Mouse (Mus musculus) bone marrow macrophage, adult 2 months (primary cell): ENCODE measurements at regions not wholly inside any gene's neighbourhood (a gene's known extent, or its start where the extent isn't known, plus 50 kb on each side); places are given as distances from the start of the nearest gene placed in this dataset.

ENCODE experiments used
- H3K27ac ChIP-seq: 2 replicates; pipeline ENCODE4 v1.5.1; 2012; ENCODE audit warnings: low read depth, low read length; ENCODE audit not compliant: insufficient read depth
- H3K4me1 ChIP-seq: 2 replicates; pipeline ENCODE4 v1.6.1; 2012; ENCODE audit warnings: low read length; ENCODE audit not compliant: control insufficient read depth, insufficient read depth
- H3K4me3 ChIP-seq: 2 replicates; pipeline ENCODE4 v1.5.1; 2012; ENCODE audit warnings: mild to moderate bottlenecking, low read length, moderate library complexity; ENCODE audit not compliant: insufficient read depth
- CTCF ChIP-seq: IDR thresholded peaks from 2 replicates; pipeline ENCODE4 v1.5.1; 2012; ENCODE audit warnings: low read depth, mild to moderate bottlenecking, low read length, moderate library complexity
- POLR2A ChIP-seq: IDR thresholded peaks from 2 replicates; pipeline ENCODE4 v1.6.1; 2012; ENCODE audit warnings: mild to moderate bottlenecking, low read depth, low read length, borderline replicate concordance

GRCm38 (mm10) chr5:133078390-133078789, 535.2 kb upstream of the Auts2 start:
- H3K27ac ChIP-seq: no peak overlapping the region
- TF ChIP-seq CTCF: no peak
- TF ChIP-seq POLR2A: no peak
- no peak overlapping the region for H3K4me3 ChIP-seq
- H3K4me1 ChIP-seq: no peaks in the 10 kb centered on the region

GRCm38 (mm10) chr5:133073317-133073716, 530.2 kb upstream of the Auts2 start:
- TF ChIP-seq POLR2A (no peak), CTCF (no peak)
- H3K27ac ChIP-seq: no peak overlapping the region
- no peak overlapping the region for H3K4me3 ChIP-seq
- H3K4me1 ChIP-seq: no peaks in the 10 kb centered on the region

GRCm38 (mm10) chr5:133070141-133070540, 527.0 kb upstream of the Auts2 start:
- H3K4me1 ChIP-seq: no peaks in the 10 kb centered on the region
- no peak overlapping the region for H3K4me3 ChIP-seq
- TF ChIP-seq POLR2A (no peak), CTCF (no peak)
- H3K27ac ChIP-seq: no peak overlapping the region

DNA sequence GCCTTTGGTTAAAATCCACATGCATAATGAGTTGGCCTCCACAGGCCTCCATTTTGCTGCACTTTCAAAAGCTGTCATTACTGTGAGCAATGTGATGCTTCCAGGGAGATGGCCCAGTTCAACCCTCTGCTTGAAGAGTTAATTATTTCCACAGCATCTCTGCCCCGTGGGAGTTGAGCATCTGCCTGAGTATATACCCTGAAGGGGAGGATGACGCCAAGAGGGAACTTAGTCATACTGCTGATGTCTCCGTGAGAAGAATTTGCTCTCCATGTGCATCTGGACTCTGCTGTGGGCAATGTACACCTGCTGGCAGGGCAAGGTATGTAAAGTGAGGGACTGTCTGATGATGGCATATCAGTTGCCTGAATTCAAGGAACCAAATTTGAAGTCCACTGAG, 519.3 kb upstream of the Auts2 start:
- no peaks in the 10 kb centered on the region for H3K4me1 ChIP-seq
- no peak for TF ChIP-seq POLR2A
- TF ChIP-seq CTCF: no peak
- no peak overlapping the region for H3K27ac ChIP-seq
- H3K4me3 ChIP-seq: no peak overlapping the region

DNA sequence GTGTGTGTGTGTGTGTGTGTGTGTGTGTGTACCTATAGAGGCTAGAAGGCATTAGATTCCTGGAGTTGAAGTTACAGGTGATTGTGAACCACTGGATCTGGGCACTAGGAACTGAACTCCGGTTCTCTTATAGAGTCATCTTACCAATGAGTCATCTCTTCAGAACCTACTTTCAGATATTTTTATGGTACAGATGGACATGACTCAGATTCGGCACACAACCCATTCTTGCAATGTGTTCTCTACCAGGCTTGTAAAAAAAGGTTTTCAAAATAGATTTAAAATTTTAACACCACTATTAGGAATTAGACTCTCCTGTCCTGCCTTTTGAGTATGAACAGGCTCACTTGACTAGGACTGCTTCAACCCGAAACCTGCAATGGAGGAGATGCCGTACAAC, 504.3 kb upstream of the Auts2 start:
- Histone ChIP-seq H3K4me1 (no peaks in the 10 kb centered on the region), H3K4me3 (no peak overlapping the region), H3K27ac (no peak overlapping the region)
- TF ChIP-seq CTCF: no peak
- no peak for TF ChIP-seq POLR2A

- TF ChIP-seq POLR2A (no peak), CTCF (no peak)
- Histone ChIP-seq H3K4me1 (no peaks in the 10 kb centered on the region), H3K27ac (no peak overlapping the region), H3K4me3 (no peak overlapping the region)
These were observed 502.5 kb upstream of the Auts2 start for GRCm38 (mm10) chr5:133045637-133046036.

- H3K27ac ChIP-seq: no peak overlapping the region
- no peak for TF ChIP-seq POLR2A
- no peak for TF ChIP-seq CTCF
- H3K4me1 ChIP-seq: no peaks in the 10 kb centered on the region
- no peak overlapping the region for H3K4me3 ChIP-seq
These were observed 484.4 kb upstream of the Auts2 start for GRCm38 (mm10) chr5:133027590-133027989.

DNA sequence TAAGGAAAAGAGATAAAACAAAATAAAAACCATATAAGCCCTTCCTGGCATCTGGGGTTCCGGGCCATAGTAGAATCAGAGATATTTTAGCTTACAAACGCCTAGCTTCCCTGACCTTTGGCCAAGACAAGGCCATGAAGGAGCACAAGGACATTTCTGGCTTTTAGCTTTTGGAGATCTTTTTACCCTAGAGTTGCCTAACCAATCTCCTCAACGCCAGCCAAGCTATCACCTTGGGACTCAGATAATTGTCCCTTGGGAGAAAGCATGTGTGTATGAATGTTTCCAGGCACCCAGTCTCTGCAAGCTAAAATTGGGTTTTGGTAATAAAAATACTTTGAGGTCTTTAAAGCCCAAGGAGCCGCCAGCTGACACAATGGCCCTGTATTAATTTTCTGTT, 482.0 kb upstream of the Auts2 start:
- H3K4me1 ChIP-seq: no peaks in the 10 kb centered on the region
- no peak overlapping the region for H3K27ac ChIP-seq
- no peak for TF ChIP-seq CTCF
- no peak for TF ChIP-seq POLR2A
- H3K4me3 ChIP-seq: no peak overlapping the region

GRCm38 (mm10) chr5:133020821-133021220, 477.7 kb upstream of the Auts2 start:
- no peak for TF ChIP-seq POLR2A
- no peak for TF ChIP-seq CTCF
- no peak overlapping the region for H3K4me3 ChIP-seq
- H3K27ac ChIP-seq: no peak overlapping the region
- no peaks in the 10 kb centered on the region for H3K4me1 ChIP-seq

- Histone ChIP-seq H3K4me1 (no peaks in the 10 kb centered on the region), H3K4me3 (no peak overlapping the region), H3K27ac (no peak overlapping the region)
- no peak for TF ChIP-seq CTCF
- no peak for TF ChIP-seq POLR2A
These were observed 477.0 kb upstream of the Auts2 start for GRCm38 (mm10) chr5:133020116-133020515.

GRCm38 (mm10) chr5:133010624-133011575, 467.8 kb upstream of the Auts2 start:
- Histone ChIP-seq H3K4me3 (no peak overlapping the region), H3K4me1 (no peaks in the 10 kb centered on the region), H3K27ac (no peak overlapping the region)
- TF ChIP-seq CTCF: no peak
- TF ChIP-seq POLR2A: no peak
